Mouse (Mus musculus) spleen, adult 2 months (tissue): Measurements from ENCODE around the gene Cabp2. TPM values are rescaled to one million over a fixed set of nuclear protein-coding genes. Genes with fewer than 3 reads are reported as not detected.

Experiments
- DNase-seq, 2 experiments: peaks; one replicate each; pipeline versions ENCODE4 v3.0.0 to v3.0.0-alpha.2; 2012 to 2021; ENCODE audit warnings: low spot score in 2 of 2, low read depth in 1 of 2
- H3K27ac ChIP-seq: fragments of 200-500 bp; 2 replicates; pipeline ENCODE4 v1.5.1; 2012; ENCODE audit warnings: low read length, inconsistent platforms; ENCODE audit not compliant: insufficient read depth
- H3K27me3 ChIP-seq: fragments of 200-500 bp; 2 replicates; pipeline ENCODE4 v1.6.1; 2012; ENCODE audit warnings: mild to moderate bottlenecking, moderate library complexity, low read length, inconsistent platforms; ENCODE audit not compliant: control insufficient read depth, insufficient read depth
- H3K36me3 ChIP-seq: fragments of 200-500 bp; 2 replicates; pipeline ENCODE4 v1.6.1; 2012; ENCODE audit warnings: mild to moderate bottlenecking, low read length, inconsistent platforms; ENCODE audit not compliant: control insufficient read depth, insufficient read depth
- H3K4me1 ChIP-seq: fragments of 200-500 bp; 2 replicates; pipeline ENCODE4 v1.6.1; 2011; ENCODE audit warnings: inconsistent platforms; ENCODE audit not compliant: control insufficient read depth, insufficient read depth, insufficient read length
- H3K4me3 ChIP-seq: fragments of 200-500 bp; 2 replicates; pipeline ENCODE4 v1.5.1; 2011; ENCODE audit warnings: mild to moderate bottlenecking, inconsistent platforms; ENCODE audit not compliant: insufficient read depth, insufficient read length; ENCODE audit errors: extremely low read depth
- CTCF ChIP-seq: fragments of 200-500 bp; IDR thresholded peaks from 2 replicates; pipeline ENCODE4 v1.5.1; 2011; ENCODE audit warnings: mild to moderate bottlenecking, inconsistent platforms; ENCODE audit not compliant: insufficient read depth, insufficient read length, insufficient replicate concordance; ENCODE audit errors: extremely low read depth
- POLR2A ChIP-seq: fragments of 200-500 bp; IDR thresholded peaks from 2 replicates; pipeline ENCODE4 v1.6.1; 2011; ENCODE audit warnings: low read depth, low read length, inconsistent platforms
- WGBS: fragments of 180-500 bp; shearing (Covaris S2); methylation state at CpG from one replicate; pipeline ENCODE4 v1.1.7; 2018; 5-methylcytosine and 5-hydroxymethylcytosine counted together
- polyA plus RNA-seq: library from polyadenylated mRNA; depleted of rRNA; stranded (reverse); fragments of >200 nt; gene quantifications from 2 replicates; pipeline ENCODE4 v1.2.3, GENCODE M21; 2012

The Cabp2 gene
- polyA plus RNA-seq, 1 experiment: 7.0 TPM

GRCm38 (mm10) chr19:4102049-4102448 is 20.7 kb downstream of the Cabp2 start:
- no peak for TF ChIP-seq POLR2A
- TF ChIP-seq CTCF: no peak
- H3K36me3 ChIP-seq: peaks cover 32% of the 10 kb centered on the region
- H3K27me3 ChIP-seq: no peaks in the 10 kb centered on the region
- 92% methylated on average over 2 of the region's 2 CpGs for WGBS
- no peak for DNase-seq
- peaks cover 21% of the 10 kb centered on the region for H3K4me1 ChIP-seq
- H3K4me3 ChIP-seq: no peak overlapping the region
- no peak overlapping the region for H3K27ac ChIP-seq

GRCm38 (mm10) chr19:4102626-4103025 is 21.2 kb downstream of the Cabp2 start:
- H3K4me3 ChIP-seq: no peak overlapping the region
- TF ChIP-seq CTCF (no peak), POLR2A (no peak)
- DNase-seq: no peak
- no peaks in the 10 kb centered on the region for H3K27me3 ChIP-seq
- H3K36me3 ChIP-seq: peaks cover 33% of the 10 kb centered on the region
- WGBS: 76% methylated on average over 12 of the region's 12 CpGs
- H3K27ac ChIP-seq: no peak overlapping the region
- H3K4me1 ChIP-seq: peaks cover 21% of the 10 kb centered on the region

- 97% methylated on average over 18 of the region's 18 CpGs for WGBS
- no peak for DNase-seq
- H3K36me3 ChIP-seq: peaks cover 39% of the 10 kb centered on the region
Observed at GRCm38 (mm10) chr19:4103294-4103693, 21.9 kb downstream of the Cabp2 start.

GRCm38 (mm10) chr19:4103792-4104191 is 22.4 kb downstream of the Cabp2 start:
- WGBS: 65% methylated on average over 3 of the region's 3 CpGs
- Histone ChIP-seq H3K4me3 (no peak overlapping the region), H3K4me1 (peaks cover 10% of the 10 kb centered on the region), H3K27me3 (no peaks in the 10 kb centered on the region), H3K27ac (no peak overlapping the region), H3K36me3 (peaks cover 42% of the 10 kb centered on the region)
- no peak for DNase-seq
- TF ChIP-seq CTCF: no peak

More at GRCm38 (mm10) chr19:4103294-4103693, 21.9 kb downstream of the Cabp2 start:
- Histone ChIP-seq H3K4me1 (peaks cover 14% of the 10 kb centered on the region), H3K4me3 (no peak overlapping the region), H3K27me3 (no peaks in the 10 kb centered on the region), H3K27ac (no peak overlapping the region)
- TF ChIP-seq POLR2A (no peak), CTCF (no peak)

GRCm38 (mm10) chr19:4104675-4105194 is 23.4 kb downstream of the Cabp2 start:
- TF ChIP-seq POLR2A (no peak), CTCF (no peak)
- Histone ChIP-seq H3K27me3 (no peaks in the 10 kb centered on the region), H3K4me3 (no peak overlapping the region), H3K27ac (no peak overlapping the region), H3K4me1 (peaks cover 10% of the 10 kb centered on the region), H3K36me3 (peaks cover 42% of the 10 kb centered on the region)
- 94% methylated on average over 16 of the region's 16 CpGs for WGBS
- no peak for DNase-seq

- Histone ChIP-seq H3K36me3 (peaks cover 50% of the 10 kb centered on the region), H3K4me3 (no peak overlapping the region)
- WGBS: 94% methylated on average over 14 of the region's 14 CpGs
Observed at GRCm38 (mm10) chr19:4106654-4107053, 25.3 kb downstream of the Cabp2 start.

GRCm38 (mm10) chr19:4108535-4108934 is 27.2 kb downstream of the Cabp2 start:
- Histone ChIP-seq H3K4me1 (peaks cover 4% of the 10 kb centered on the region; the same call in 1 of the 2 replicates), H3K27me3 (no peaks in the 10 kb centered on the region), H3K36me3 (peaks cover 52% of the 10 kb centered on the region), H3K4me3 (no peak overlapping the region), H3K27ac (no peak overlapping the region)
- no peak for DNase-seq
- 88% methylated on average over 9 of the region's 9 CpGs for WGBS
- no peak for TF ChIP-seq CTCF
- TF ChIP-seq POLR2A: no peak

More at GRCm38 (mm10) chr19:4106654-4107053, 25.3 kb downstream of the Cabp2 start:
- Histone ChIP-seq H3K4me1 (peaks cover 1% of the 10 kb centered on the region; the same call in 1 of the 2 replicates), H3K27me3 (no peaks in the 10 kb centered on the region), H3K27ac (no peak overlapping the region)
- no peak for TF ChIP-seq POLR2A
- TF ChIP-seq CTCF: no peak
- no peak for DNase-seq
